Mouse (Mus musculus) embryonic facial prominence, embryonic 13.5 days (tissue): ENCODE data around the gene Prdm10. TPM values are rescaled to one million over a fixed set of nuclear protein-coding genes. Genes with fewer than 3 reads are reported as not detected.

Experiments
- ATAC-seq: fragments of 200-750 bp; cut with Nextera tagmentation; 2 replicates; pipeline ENCODE4 v1.8.0; 2017; ENCODE audit warnings: low read depth; ENCODE audit not compliant: insufficient number of reproducible peaks, insufficient read depth, low FRiP score, low TSS enrichment
- H3K27ac ChIP-seq: fragments of 300-500 bp; sonication (generic); 2 replicates; pipeline ENCODE4 v1.5.1; 2015; ENCODE audit warnings: moderate library complexity, mild to moderate bottlenecking, inconsistent platforms
- H3K27me3 ChIP-seq: fragments of 300-500 bp; sonication (generic); 2 replicates; pipeline ENCODE4 v1.6.1; 2015; ENCODE audit warnings: mild to moderate bottlenecking, inconsistent platforms
- H3K36me3 ChIP-seq: fragments of 300-500 bp; sonication (generic); 2 replicates; pipeline ENCODE4 v1.6.1; 2015; ENCODE audit warnings: mild to moderate bottlenecking, inconsistent platforms
- H3K4me1 ChIP-seq: fragments of 300-500 bp; sonication (generic); 2 replicates; pipeline ENCODE4 v1.6.1; 2015; ENCODE audit warnings: inconsistent platforms
- H3K4me2 ChIP-seq: fragments of 300-500 bp; sonication (generic); 2 replicates; pipeline ENCODE4 v1.6.1; 2015; ENCODE audit warnings: moderate library complexity, mild to moderate bottlenecking, inconsistent platforms
- H3K4me3 ChIP-seq: fragments of 300-500 bp; sonication (generic); 2 replicates; pipeline ENCODE4 v1.5.1; 2015; ENCODE audit warnings: mild to moderate bottlenecking, inconsistent platforms
- H3K9ac ChIP-seq: fragments of 300-500 bp; sonication (generic); 2 replicates; pipeline ENCODE4 v1.6.1; 2015; ENCODE audit warnings: mild to moderate bottlenecking, inconsistent platforms
- H3K9me3 ChIP-seq: fragments of 300-500 bp; sonication (generic); 2 replicates; pipeline ENCODE4 v1.6.1; 2016; ENCODE audit warnings: inconsistent platforms
- WGBS: fragments of 180-500 bp; shearing (Covaris S2); methylation state at CpG from one replicate; pipeline ENCODE4 v1.1.7; 2015; ENCODE audit warnings: mixed read lengths; 5-methylcytosine and 5-hydroxymethylcytosine counted together
- polyA plus RNA-seq: library from polyadenylated mRNA; unstranded; fragments of >200 nt; fragmentation: Nextera tagmentation; extraction: Ambion mirVana; gene quantifications from 2 replicates; pipeline ENCODE4 v1.2.1, GENCODE M21; 2015

Prdm10 gene
- 5.5 and 6.5 TPM in 2 replicates for polyA plus RNA-seq

- H3K9me3 ChIP-seq, result 0 out of 2 replicates have a peak, but pooled peaks cover under 1% of the 10 kb centered on the region
- H3K27ac ChIP-seq, result peak within 1 kb of the TSS; percentile 99
- peaks cover 24% of the 10 kb centered on the region for H3K4me1 ChIP-seq
- H3K4me3 ChIP-seq, result peak within 1 kb of the TSS; percentile 81
- H3K27me3 ChIP-seq, result no peaks in the 10 kb centered on the region
- H3K9ac ChIP-seq, result peak within 1 kb of the TSS; percentile 95
- H3K36me3 ChIP-seq, result no peaks in the 10 kb centered on the region
- WGBS, result under 1% methylated on average over 35 of the region's 45 CpGs
- peak within 1 kb of the TSS; percentile 76 for H3K4me2 ChIP-seq
- ATAC-seq, result peak; percentile 91
Observed at GRCm38 (mm10) chr9:31280366-31281010, at the start of gene Prdm10. TSS of gene Prdm10 (plus strand) at chr9:31280538.

- no peak overlapping the region for H3K27ac ChIP-seq
- no peaks in the 10 kb centered on the region for H3K27me3 ChIP-seq
- peaks cover 17% of the 10 kb centered on the region for H3K4me1 ChIP-seq
- no peak overlapping the region for H3K9ac ChIP-seq
- H3K4me3 ChIP-seq, result no peak overlapping the region
- H3K9me3 ChIP-seq, result no peaks in the 10 kb centered on the region
- 58% methylated on average over 4 of the region's 4 CpGs for WGBS
- no peak overlapping the region for H3K4me2 ChIP-seq
- no peak for ATAC-seq
- no peaks in the 10 kb centered on the region for H3K36me3 ChIP-seq
Observed at GRCm38 (mm10) chr9:31235030-31235429, 45.3 kb upstream of the Prdm10 start.

GRCm38 (mm10) chr9:31235489-31235888, 44.8 kb upstream of the Prdm10 start:
- no peak for ATAC-seq
- Histone ChIP-seq H3K4me2 (no peak overlapping the region), H3K36me3 (no peaks in the 10 kb centered on the region), H3K4me1 (peaks cover 17% of the 10 kb centered on the region), H3K9me3 (no peaks in the 10 kb centered on the region), H3K9ac (no peak overlapping the region), H3K27ac (no peak overlapping the region), H3K4me3 (no peak overlapping the region), H3K27me3 (no peaks in the 10 kb centered on the region)
- WGBS, result 81% methylated on average over 9 of the region's 9 CpGs

- peaks cover 15% of the 10 kb centered on the region for H3K4me1 ChIP-seq
- WGBS, result 76% methylated on average over 5 of the region's 5 CpGs
- no peaks in the 10 kb centered on the region for H3K9me3 ChIP-seq
- H3K27ac ChIP-seq, result no peak overlapping the region
- no peak overlapping the region for H3K4me2 ChIP-seq
- H3K27me3 ChIP-seq, result no peaks in the 10 kb centered on the region
- no peaks in the 10 kb centered on the region for H3K36me3 ChIP-seq
- no peak for ATAC-seq
- H3K4me3 ChIP-seq, result no peak overlapping the region
- no peak overlapping the region for H3K9ac ChIP-seq
Observed at GRCm38 (mm10) chr9:31236079-31236478, 44.3 kb upstream of the Prdm10 start.

- ATAC-seq, result no peak
- Histone ChIP-seq H3K27me3 (no peaks in the 10 kb centered on the region), H3K4me2 (no peak overlapping the region), H3K9ac (no peak overlapping the region), H3K4me3 (no peak overlapping the region), H3K36me3 (no peaks in the 10 kb centered on the region), H3K9me3 (no peaks in the 10 kb centered on the region), H3K4me1 (0 out of 2 replicates have a peak, but pooled peaks cover 7% of the 10 kb centered on the region), H3K27ac (no peak overlapping the region)
- 85% methylated on average over 2 of the region's 2 CpGs for WGBS
Observed at GRCm38 (mm10) chr9:31238526-31238925, 41.8 kb upstream of the Prdm10 start.

GRCm38 (mm10) chr9:31239551-31239950, 40.8 kb upstream of the Prdm10 start:
- Histone ChIP-seq H3K27ac (no peak overlapping the region), H3K9ac (no peak overlapping the region), H3K27me3 (no peaks in the 10 kb centered on the region), H3K4me1 (0 out of 2 replicates have a peak, but pooled peaks cover 7% of the 10 kb centered on the region), H3K36me3 (no peaks in the 10 kb centered on the region), H3K9me3 (no peaks in the 10 kb centered on the region), H3K4me3 (no peak overlapping the region), H3K4me2 (no peak overlapping the region)
- WGBS, result 86% methylated on average over 2 of the region's 2 CpGs
- ATAC-seq, result no peak

- H3K36me3 ChIP-seq, result no peaks in the 10 kb centered on the region
- ATAC-seq, result no peak
- H3K4me1 ChIP-seq, result 0 out of 2 replicates have a peak, but pooled peaks cover under 1% of the 10 kb centered on the region
- H3K27ac ChIP-seq, result no peak overlapping the region
- H3K9ac ChIP-seq, result no peak overlapping the region
- H3K4me2 ChIP-seq, result no peak overlapping the region
- H3K27me3 ChIP-seq, result no peaks in the 10 kb centered on the region
- no peaks in the 10 kb centered on the region for H3K9me3 ChIP-seq
- 84% methylated on average over 8 of the region's 8 CpGs for WGBS
- H3K4me3 ChIP-seq, result no peak overlapping the region
Observed at GRCm38 (mm10) chr9:31240522-31241207, 39.7 kb upstream of the Prdm10 start.

GRCm38 (mm10) chr9:31241208-31241699, 39.1 kb upstream of the Prdm10 start:
- Histone ChIP-seq H3K4me1 (no peaks in the 10 kb centered on the region), H3K9me3 (no peaks in the 10 kb centered on the region), H3K36me3 (no peaks in the 10 kb centered on the region), H3K4me3 (no peak overlapping the region), H3K27me3 (no peaks in the 10 kb centered on the region), H3K4me2 (no peak overlapping the region), H3K27ac (no peak overlapping the region), H3K9ac (no peak overlapping the region)
- 82% methylated on average over 7 of the region's 7 CpGs for WGBS
- no peak for ATAC-seq

- Histone ChIP-seq H3K4me2 (no peak overlapping the region), H3K27ac (no peak overlapping the region), H3K4me1 (no peaks in the 10 kb centered on the region), H3K27me3 (no peaks in the 10 kb centered on the region), H3K36me3 (no peaks in the 10 kb centered on the region), H3K4me3 (no peak overlapping the region), H3K9ac (no peak overlapping the region), H3K9me3 (no peaks in the 10 kb centered on the region)
- WGBS, result 69% methylated on average over 18 of the region's 18 CpGs
- ATAC-seq, result no peak
Observed at GRCm38 (mm10) chr9:31243306-31243938, 36.9 kb upstream of the Prdm10 start.

- 73% methylated on average over 5 of the region's 5 CpGs for WGBS
- Histone ChIP-seq H3K9ac (no peak overlapping the region), H3K4me2 (no peak overlapping the region), H3K36me3 (no peaks in the 10 kb centered on the region), H3K4me3 (no peak overlapping the region), H3K27me3 (no peaks in the 10 kb centered on the region), H3K9me3 (no peaks in the 10 kb centered on the region), H3K27ac (no peak overlapping the region), H3K4me1 (no peaks in the 10 kb centered on the region)
- ATAC-seq, result no peak
Observed at GRCm38 (mm10) chr9:31243939-31244333, 36.4 kb upstream of the Prdm10 start.

- ATAC-seq, result no peak
- 92% methylated on average over 6 of the region's 6 CpGs for WGBS
Observed at GRCm38 (mm10) chr9:31245006-31245405, 35.3 kb upstream of the Prdm10 start.

More at GRCm38 (mm10) chr9:31245006-31245405, 35.3 kb upstream of the Prdm10 start:
- no peaks in the 10 kb centered on the region for H3K9me3 ChIP-seq
- H3K36me3 ChIP-seq, result no peaks in the 10 kb centered on the region
- no peaks in the 10 kb centered on the region for H3K27me3 ChIP-seq
- H3K9ac ChIP-seq, result no peak overlapping the region
- no peak overlapping the region for H3K4me3 ChIP-seq
- H3K27ac ChIP-seq, result no peak overlapping the region
- H3K4me2 ChIP-seq, result no peak overlapping the region
- H3K4me1 ChIP-seq, result no peaks in the 10 kb centered on the region
